Mouse (Mus musculus) cerebral cortex, adult 2 months (tissue): ENCODE data around the gene U2af1.

Experiments
- WGBS: fragments of 180-500 bp; shearing (Covaris S2); methylation state at CpG from one replicate; pipeline ENCODE4 v1.1.7; 2018; 5-methylcytosine and 5-hydroxymethylcytosine counted together

Gene U2af1

GRCm38 (mm10) chr17:31613086-31613755 is 45.5 kb downstream of the U2af1 start:
- WGBS: 61% methylated on average over 4 of the region's 4 CpGs

GRCm38 (mm10) chr17:31609895-31610294 is 48.8 kb downstream of the U2af1 start:
- WGBS: 97% methylated on average over 3 of the region's 3 CpGs

- WGBS: 97% methylated on average over 3 of the region's 3 CpGs
Observed at GRCm38 (mm10) chr17:31609173-31609572, 49.5 kb downstream of the U2af1 start.

- WGBS: 92% methylated on average over 8 of the region's 8 CpGs
Observed at GRCm38 (mm10) chr17:31607256-31607951, 51.3 kb downstream of the U2af1 start.

- 84% methylated on average over 7 of the region's 7 CpGs for WGBS
Observed at GRCm38 (mm10) chr17:31606424-31606823, 52.3 kb downstream of the U2af1 start.

GRCm38 (mm10) chr17:31598593-31598992 is 60.1 kb downstream of the U2af1 start:
- 93% methylated on average over 8 of the region's 8 CpGs for whole genome bisulfite sequencing

GRCm38 (mm10) chr17:31597957-31598356 is 60.7 kb downstream of the U2af1 start:
- WGBS: 94% methylated on average over 9 of the region's 9 CpGs
